Comparison of ENCODE assay signal across 31 mouse cellular contexts in genomic region chr6:129355774-129356173, GRCm38 (mm10). TPM values are rescaled to one million over a fixed set of nuclear protein-coding genes. Genes with fewer than 3 reads are reported as not detected.
"Had no signal": no experiment of that assay in that cellular context is flagged by ENCODE, and none has a peak within 500 bp of the region (broad histone marks: within the 10 kb centered on the region; RNA-seq: fewer than 3 reads in every experiment).

No protein-coding gene starts in this region.

- H3K27me3 ChIP-seq: liver, embryonic 13.5 days; megakaryocyte, embryonic 14.5 days; neural tube, embryonic 12.5 days; neural tube, embryonic 15.5 days had no signal

- H3K4me3 ChIP-seq: left cerebral cortex, adult 2 months; liver, embryonic 13.5 days; megakaryocyte, embryonic 14.5 days; midbrain, embryonic 10.5 days; neural tube, embryonic 12.5 days; neural tube, embryonic 15.5 days had no signal

- H3K4me1 ChIP-seq: liver, embryonic 13.5 days; midbrain, embryonic 10.5 days; neural tube, embryonic 12.5 days; neural tube, embryonic 15.5 days had no signal

- H3K27ac ChIP-seq: kidney, postnatal 0 days; left cerebral cortex, adult 2 months; liver, embryonic 13.5 days; midbrain, embryonic 10.5 days; neural tube, embryonic 12.5 days; neural tube, embryonic 15.5 days; stomach, postnatal 0 days had no signal

- H3K4me2 ChIP-seq: liver, embryonic 13.5 days; neural tube, embryonic 12.5 days; neural tube, embryonic 15.5 days had no signal

- DNase-seq: kidney, adult 2 months; kidney, postnatal 25 days; layer of hippocampus, postnatal 36 days; liver, embryonic 13.5 days; lung, adult 2 months; lung, postnatal 14 days; lung, postnatal 4 days; midbrain, embryonic 14.5 days; right cerebral cortex, adult 18-20 months; right cerebral cortex, postnatal 14 days; right cerebral cortex, postnatal 4 days; thymus, postnatal 25 days had no signal

- H3K9me3 ChIP-seq: liver, embryonic 13.5 days; megakaryocyte, embryonic 14.5 days; midbrain, embryonic 10.5 days; neural tube, embryonic 12.5 days; neural tube, embryonic 15.5 days had no signal

- H3K9ac ChIP-seq: liver, embryonic 13.5 days; neural tube, embryonic 12.5 days; neural tube, embryonic 15.5 days had no signal

- H3K36me3 ChIP-seq: liver, embryonic 13.5 days; midbrain, embryonic 10.5 days; neural tube, embryonic 12.5 days; neural tube, embryonic 15.5 days had no signal

RNA-seq across cellular contexts. Expression of gene Clec12a, which starts 13.3 kb away (rescaled TPM):
- total RNA-seq: layer of hippocampus, postnatal 10 days had no signal

RNA-seq across cellular contexts. Expression of gene 4922502D21Rik, which starts 24.2 kb away (rescaled TPM):
- total RNA-seq: layer of hippocampus, adult 8-10 months; layer of hippocampus, postnatal 10 days; layer of hippocampus, postnatal 36 days; left cerebral cortex, adult 2 months; left cerebral cortex, postnatal 10 days; left cerebral cortex, postnatal 36 days; liver, adult 2 months had no signal
- polyA plus RNA-seq: kidney, embryonic 14.5 days; kidney, postnatal 0 days; large intestine, adult 2 months; limb, embryonic 11.5 days; limb, embryonic 14.5 days; liver, adult 2 months; liver, embryonic 13.5 days; liver, embryonic 16.5 days; lung, adult 2 months; lung, embryonic 16.5 days; midbrain, embryonic 10.5 days; midbrain, embryonic 14.5 days; neural tube, embryonic 12.5 days; neural tube, embryonic 15.5 days; stomach, embryonic 14.5 days; stomach, postnatal 0 days had no signal

RNA-seq across cellular contexts. Expression of gene Clec12b, which starts 29.9 kb away (rescaled TPM):
- total RNA-seq: layer of hippocampus, adult 8-10 months; layer of hippocampus, postnatal 10 days; layer of hippocampus, postnatal 36 days; left cerebral cortex, adult 2 months; left cerebral cortex, postnatal 10 days; left cerebral cortex, postnatal 36 days; liver, adult 2 months had no signal
- polyA plus RNA-seq: kidney, embryonic 14.5 days; large intestine, adult 2 months; limb, embryonic 11.5 days; liver, adult 2 months; liver, embryonic 16.5 days; midbrain, embryonic 10.5 days; neural tube, embryonic 12.5 days; stomach, embryonic 14.5 days; stomach, postnatal 0 days had no signal

RNA-seq across cellular contexts. Expression of gene Clec1b, which starts 41.3 kb away (rescaled TPM):
- total RNA-seq: layer of hippocampus, postnatal 36 days; left cerebral cortex, adult 2 months had no signal

RNA-seq across cellular contexts. Expression of gene Clec9a, which starts 52.9 kb away (rescaled TPM):
- total RNA-seq: layer of hippocampus, adult 8-10 months; layer of hippocampus, postnatal 10 days; layer of hippocampus, postnatal 36 days; left cerebral cortex, adult 2 months; left cerebral cortex, postnatal 10 days; left cerebral cortex, postnatal 36 days had no signal
